Mouse (Mus musculus) urinary bladder, postnatal 14 days (tissue): ENCODE results near the gene Pcsk1n.
"Not testable (repeated sequence)": the region's sequence is repeated elsewhere in the genome, so short reads cannot be mapped to it uniquely, and the experiment has no call there.

Source experiments
- DNase-seq: peaks from one replicate; pipeline ENCODE4 v3.0.0; 2021; ENCODE audit warnings: low spot score

Gene Pcsk1n

DNA sequence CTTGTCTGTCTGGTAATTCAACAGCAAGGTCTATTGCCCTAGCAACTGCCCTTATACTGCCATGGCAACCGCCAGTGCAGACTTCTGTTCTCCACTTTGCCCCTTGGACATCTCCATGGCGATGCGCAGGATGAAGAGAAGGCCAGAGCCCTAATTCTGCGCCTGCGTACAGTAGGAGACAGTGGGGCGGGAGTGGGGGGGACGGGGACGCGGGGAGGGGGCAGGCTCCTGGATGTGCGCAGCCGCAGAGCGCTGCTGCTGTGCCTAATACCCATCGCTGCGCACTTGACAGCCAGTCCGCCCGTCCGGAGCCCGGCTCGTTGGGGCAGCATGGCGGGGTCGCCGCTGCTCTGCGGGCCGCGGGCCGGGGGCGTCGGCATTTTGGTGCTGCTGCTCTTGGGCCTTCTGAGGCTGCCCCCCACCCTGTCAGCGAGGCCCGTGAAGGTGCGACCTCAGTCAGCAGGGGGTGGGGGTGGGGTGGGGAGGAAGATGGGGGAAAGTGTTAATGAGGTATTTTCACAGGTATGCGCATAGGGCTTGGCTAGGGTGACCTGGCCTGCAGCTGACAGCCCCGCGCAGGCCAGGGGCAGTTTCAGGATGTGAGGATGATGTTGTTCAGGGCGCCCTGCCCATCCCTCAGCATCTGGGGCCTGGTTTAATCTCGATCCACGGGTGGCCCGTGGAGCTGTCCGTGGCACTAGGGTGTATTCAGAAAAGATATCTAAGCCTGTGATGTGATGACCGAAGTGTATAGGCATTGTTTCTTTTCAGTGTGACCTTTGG, at the start of gene Pcsk1n:
Pcsk1n (plus strand) TSS at position 222 of the 783 bp plus-strand sequence.
- DNase-seq, result no peak

DNA sequence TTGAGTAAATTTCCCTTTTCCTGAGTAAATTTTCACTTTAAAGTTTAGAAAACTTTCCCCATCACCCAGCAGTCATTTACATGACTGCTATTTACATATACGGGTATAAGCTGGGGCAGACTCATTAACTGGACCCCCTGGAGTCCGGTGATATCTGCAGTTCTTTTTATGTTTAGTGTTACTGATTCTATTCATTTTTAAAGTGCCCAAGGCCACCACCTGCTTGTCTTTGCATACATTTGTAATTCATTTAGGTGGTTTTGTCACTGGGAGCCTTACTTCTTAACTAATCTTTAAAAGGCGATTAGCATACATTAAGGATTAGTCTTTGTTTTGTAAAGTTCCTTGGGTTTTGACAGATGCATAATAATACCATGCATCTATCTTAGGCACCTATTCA, 49.8 kb upstream of the Pcsk1n start:
- DNase-seq, result no peak

DNA sequence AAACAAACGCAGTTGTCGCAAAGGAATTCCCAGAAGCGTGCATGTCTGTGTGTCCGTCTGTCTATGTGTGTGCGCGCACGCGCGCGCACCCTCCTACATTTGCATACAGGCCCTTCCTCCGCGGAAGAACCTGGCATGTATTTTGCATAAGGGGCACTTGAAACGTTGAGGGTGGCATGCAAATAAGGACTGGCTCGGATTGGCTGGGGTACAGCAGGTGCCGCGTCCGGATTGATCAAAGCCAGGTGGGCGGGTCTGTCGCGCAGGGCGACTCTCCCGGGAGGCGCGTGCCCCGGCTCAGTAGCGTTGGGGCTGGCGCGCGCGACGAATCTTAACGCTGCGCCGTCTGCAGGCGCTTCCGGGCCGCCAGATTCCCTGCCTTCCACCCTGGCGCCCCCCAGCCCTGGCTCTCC, 41.6 kb upstream of the Pcsk1n start, which contains the start of gene Pim2:
Pim2 (plus strand) TSS at position 256 of the 413 bp plus-strand sequence.
- peak; percentile 81 for DNase-seq

DNA sequence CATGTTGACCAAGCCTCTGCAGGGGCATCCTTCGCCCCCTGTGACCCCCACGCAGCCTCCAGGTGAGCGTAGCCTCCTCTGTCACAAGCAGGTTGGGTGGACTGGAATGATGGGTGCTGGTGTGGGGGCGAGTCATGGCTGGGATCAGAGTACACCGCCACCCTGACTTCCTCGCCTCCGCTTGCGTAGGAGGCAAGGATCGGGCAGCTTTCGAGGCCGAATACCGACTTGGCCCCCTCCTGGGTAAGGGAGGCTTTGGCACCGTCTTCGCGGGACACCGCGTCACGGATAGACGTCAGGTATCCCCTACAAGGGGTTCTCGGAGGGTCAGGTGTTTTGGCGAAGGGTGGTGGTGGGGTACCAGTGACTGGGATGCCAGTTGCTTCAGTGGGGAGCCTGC, 41.1 kb upstream of the Pcsk1n start:
- DNase-seq, result peak; percentile 4

DNA sequence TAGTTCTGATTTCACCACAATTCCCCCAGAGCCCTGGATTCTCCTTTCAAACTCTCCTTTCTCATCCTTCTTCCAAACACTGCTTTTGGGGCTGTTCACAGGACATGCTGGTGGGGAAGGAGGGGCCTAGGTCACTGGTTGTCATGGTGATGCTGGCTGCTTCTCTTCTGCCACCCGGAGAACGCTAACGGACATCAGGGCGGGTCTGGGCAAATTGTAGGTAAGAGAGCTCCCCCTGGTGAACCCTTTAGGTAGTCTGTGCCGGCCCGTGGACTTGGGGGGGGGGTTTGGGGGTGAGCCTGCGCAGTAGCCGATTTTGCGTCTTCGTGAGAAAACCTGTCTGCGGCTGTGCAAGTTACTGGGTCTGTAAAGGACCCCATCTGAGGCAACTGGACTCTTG, 39.8 kb upstream of the Pcsk1n start:
- peak; percentile 43 for DNase-seq

DNA sequence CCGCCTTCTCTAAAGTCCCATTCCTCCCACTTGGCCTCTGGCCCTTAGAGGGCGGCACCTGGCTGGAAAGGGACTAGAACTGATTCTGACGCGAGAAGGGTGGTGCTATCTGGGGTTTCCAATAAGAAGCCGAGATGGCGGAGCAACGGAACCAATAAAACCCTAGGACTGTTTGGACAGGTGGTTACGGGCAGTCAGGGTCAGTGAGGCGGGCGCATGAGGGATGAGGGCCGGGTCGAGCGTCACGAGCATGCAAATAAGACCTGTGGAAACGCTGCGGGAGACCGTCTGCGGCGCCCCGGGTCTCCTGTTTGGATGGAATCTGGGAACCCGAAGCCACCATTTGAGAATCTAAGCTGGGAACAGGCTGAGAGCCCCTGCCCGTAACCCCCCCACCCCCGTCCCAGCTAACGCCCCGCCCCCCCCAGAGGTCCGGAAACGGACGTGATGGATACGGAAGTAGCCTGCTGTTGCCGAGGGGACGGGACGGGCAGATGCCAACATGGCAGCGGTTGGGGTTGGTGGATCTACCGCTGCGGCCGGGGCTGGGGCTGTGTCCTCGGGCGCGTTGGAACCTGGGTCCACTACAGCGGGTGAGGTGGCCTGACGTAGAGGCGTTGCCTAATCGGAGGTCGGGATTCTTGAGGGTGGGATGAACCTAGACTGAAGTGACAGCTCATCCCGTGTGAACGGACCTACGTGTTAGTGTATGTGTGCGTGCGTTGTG, 35.6 kb upstream of the Pcsk1n start, which contains the start of gene Slc35a2:
Slc35a2 (plus strand) TSS at position 188 of the 727 bp plus-strand sequence.
- DNase-seq, result peak; percentile 84

DNA sequence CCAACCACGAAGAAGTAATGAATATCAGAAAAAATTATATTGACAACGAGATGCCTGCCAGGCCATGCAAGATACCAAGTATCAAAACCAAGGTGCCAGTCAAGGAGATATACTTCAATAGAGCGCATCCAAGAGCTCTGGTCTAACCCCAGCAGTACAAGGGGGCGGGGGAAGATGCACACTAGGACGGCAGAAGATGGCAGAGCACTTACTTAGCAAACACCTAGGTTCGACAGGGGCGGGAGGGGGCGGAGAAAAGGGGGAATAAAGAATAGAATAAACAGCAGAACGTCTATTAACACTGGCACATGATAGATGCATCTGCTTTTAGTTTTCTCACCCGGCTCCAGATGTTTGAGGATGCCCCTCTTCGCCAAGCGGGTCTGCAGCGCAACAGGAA, 21.4 kb upstream of the Pcsk1n start:
- DNase-seq, result no peak

DNA sequence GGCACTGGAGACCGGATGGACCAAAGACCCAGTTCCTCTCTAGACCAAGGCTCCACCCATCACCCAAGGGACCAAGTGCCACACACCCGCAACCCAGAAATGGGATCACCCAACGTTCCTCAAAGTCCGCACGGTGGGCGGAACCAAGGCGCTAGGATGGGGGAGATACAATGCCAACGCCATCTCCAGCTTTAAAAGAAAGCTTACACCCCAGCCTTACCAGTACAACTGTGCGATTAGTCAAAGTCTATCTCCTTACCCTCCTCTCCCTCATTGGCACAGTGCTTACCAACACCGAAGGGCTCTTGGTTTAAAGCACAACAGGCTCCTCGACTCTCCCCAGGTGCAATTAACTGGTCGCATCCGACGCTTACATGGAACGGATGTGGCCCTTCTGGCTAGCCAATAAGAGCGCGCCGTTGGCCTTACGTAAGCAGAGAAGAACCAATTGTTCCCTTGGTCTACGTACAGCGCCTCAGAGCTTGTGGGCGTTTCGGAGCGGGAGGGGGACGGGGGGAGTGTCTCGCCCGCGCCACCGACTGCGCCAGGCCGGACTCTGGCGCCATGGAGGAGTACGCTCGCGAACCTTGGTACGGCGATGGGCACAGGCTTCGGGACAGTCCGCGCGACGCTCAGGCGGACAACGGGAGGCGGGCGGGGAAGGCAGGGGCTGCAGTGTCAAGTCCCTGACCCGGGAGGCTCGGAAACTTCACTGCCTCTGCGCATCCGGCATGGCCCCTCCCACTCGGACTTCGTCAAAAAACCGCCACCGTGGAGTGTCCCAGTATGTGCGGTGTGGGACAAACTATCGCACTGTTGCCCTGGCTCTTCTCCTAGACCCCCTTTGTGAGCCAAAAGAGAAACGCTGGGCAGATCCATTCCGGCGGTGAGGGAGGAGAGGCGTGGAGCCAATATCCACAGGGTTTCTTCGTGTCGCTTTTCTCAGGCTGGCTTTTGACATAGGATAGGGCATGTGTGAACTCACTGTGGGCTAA, 20.4 kb upstream of the Pcsk1n start, which contains the start of the genes Pqbp1 and Timm17b:
Pqbp1 (minus strand) TSS at position 390 of the 995 bp plus-strand sequence.
Timm17b (plus strand) TSS at position 478 of the 995 bp plus-strand sequence.
- peak; percentile 88 for DNase-seq

DNA sequence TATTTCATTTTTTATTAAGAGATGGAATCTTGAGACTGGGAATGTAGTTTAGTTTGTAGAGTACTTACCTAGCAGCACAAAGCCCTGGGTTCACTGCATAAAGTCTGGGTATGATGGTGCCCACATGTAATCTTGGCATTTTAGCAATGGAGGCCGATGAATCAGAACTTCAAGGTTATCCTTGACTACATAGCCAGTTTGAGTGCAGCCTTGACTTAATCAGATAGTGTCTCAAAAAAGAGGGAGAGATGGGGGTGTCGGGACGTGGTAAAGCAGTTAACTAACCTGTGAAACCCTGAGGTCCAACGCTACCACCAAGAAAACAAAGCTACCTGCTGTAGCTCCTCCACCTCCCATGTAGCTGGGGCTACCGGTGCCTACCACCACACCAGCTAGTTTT, 15.2 kb upstream of the Pcsk1n start:
- DNase-seq, result no peak

DNA sequence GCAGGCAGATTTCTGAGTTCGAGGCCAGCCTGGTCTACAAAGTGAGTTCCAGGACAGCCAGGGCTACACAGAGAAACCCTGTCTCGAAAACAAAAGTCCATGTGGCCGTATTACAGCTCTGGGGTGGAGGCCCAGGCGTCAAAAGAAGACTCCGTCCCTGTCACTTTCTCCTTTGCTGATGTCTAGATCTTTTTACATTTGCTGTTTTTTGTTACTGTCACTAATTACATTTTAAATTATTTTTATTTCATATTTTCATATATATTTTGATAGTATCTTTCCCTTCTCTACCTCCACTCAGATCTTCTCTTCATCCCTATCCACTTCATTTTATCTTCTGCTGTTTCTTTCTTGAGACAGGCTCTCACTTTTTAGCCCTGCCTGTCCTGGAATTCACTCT, 11.9 kb upstream of the Pcsk1n start, which contains the start of gene Gm10491:
Gm10491 (minus strand) TSS at position 101 of the 400 bp plus-strand sequence.
- no peak for DNase-seq

DNA sequence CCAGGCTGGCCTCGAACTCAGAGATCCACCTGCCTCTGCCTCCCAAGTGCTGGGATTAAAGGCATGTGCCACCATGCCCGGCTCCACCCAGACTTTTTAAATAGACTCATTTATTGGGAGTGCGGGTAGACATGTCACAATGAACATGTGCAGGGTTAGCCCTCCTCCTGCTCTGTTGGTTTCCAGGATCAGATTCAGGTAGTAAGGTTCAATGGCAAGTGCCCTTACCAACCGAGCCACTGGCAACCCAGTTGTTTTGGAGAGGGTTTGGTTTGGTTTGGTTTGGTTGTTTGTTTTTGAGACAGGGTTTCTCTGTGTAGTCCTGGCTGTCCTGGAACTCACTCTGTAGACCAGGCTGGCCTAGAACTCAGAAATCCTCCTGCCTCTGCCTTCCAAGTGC, 10.4 kb upstream of the Pcsk1n start, which contains the start of gene Gm10490:
Gm10490 (plus strand) TSS at position 301 of the 400 bp plus-strand sequence.
- not testable (repeated sequence) for DNase-seq

DNA sequence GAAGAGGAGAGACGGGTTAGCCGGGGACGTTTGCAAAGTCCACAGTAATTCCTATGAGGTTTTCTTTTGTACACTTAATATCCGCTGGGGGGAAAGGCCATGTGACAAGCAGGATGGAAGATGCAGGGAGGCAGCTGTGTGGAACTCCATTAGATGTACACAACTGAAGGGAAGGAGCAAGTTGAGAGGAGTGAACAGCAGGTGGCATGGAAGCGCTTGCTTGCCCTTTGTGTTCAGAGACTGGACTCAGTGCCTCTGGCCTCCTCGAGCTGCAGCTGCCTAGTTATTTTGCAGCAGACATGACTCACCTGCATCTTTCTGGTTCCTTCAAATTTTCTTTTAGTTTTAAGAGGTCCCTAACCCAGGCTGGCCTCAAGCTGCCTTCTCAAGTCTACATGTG, 9.1 kb upstream of the Pcsk1n start:
- no peak for DNase-seq

DNA sequence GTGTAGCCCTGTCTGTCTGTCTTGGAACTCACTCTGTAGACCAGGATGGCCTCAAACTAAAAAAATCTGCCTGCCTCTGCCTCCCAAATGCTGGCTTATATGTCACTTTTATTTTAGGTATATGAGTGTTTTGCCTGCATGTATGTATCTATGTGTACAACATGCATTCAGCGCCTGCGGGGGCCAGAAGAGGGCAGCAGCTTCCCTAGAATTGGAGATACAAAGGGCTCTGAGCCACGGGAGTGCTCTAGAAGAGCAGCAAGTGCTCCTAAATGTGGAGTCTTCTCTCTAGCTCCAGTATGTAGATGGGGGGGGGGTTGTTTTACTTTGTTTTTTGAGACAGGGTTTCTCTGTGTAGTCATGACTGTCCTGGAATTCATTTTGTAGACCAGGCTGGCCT, 4.0 kb upstream of the Pcsk1n start:
- peak; percentile 25 for DNase-seq

DNA sequence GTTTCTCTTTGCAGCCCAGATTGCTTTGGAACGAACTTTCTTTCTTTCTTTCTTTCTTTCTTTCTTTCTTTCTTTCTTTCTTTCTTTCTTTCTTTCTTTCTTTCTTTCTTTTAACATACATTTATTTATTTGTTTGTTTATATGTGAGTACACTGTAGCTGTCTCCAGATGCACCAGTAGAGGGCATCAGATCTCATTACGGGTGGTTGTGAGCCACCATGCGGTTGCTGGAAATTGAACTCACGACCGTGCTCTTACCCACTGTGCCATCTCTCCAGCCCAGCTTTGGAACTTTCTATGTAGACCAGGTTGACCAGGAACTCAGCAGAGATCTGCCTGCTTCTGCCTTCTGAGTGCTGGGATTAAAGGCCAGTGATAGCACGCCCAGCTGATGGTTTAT, 1.7 kb upstream of the Pcsk1n start:
- not testable (repeated sequence) for DNase-seq

DNA sequence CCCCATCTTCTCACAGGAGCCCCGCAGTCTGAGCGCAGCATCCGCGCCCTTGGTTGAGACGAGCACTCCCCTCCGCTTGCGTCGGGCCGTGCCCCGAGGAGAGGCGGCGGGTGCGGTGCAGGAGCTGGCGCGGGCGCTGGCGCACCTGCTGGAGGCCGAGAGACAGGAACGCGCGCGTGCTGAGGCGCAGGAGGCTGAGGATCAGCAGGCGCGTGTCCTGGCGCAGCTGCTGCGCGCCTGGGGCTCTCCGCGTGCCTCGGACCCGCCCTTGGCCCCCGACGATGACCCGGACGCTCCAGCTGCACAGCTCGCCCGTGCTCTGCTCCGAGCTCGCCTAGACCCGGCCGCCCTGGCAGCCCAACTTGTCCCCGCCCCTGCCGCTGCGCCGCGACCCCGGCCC, 2.4 kb downstream of the Pcsk1n start:
- no peak for DNase-seq

DNA sequence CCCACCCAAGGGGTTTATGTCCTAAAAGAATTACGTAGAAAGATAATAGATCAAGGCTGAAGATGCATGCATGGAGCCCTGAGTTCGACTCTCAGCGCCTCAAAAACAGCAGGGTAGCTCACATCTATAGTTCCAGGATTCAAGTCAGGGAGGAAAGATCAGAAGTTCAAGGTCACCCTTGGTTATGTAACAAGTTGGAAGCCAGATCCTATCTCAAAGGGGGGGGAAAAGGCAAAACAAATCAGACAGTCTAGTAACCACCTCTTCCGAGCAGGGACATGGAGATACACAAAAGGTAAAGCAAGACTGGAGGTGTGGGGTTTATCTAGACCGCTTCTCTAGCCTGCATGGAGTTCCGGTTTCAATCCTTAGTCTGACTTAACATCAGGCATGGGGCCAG, 6.6 kb downstream of the Pcsk1n start:
- no peak for DNase-seq

DNA sequence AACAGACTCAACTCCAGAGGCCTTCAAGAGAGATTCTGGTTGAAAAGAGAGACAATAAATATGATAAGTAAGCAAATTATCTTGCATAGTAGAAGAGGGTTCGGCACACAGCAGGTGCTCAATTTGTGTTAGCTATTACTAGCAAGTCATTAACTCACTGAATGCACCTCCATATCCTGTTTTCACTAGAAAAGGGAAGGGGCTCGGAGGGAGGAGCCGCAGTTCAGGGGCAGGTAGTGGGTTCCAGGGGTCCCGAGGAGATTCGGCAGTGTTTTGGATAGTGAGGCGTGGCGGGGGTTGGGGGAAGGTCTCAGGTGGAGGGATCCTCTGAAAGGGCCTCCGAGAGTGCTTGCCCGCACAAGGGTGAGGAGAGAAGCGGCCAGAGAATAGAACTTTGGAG, 7.5 kb downstream of the Pcsk1n start:
- no peak for DNase-seq

DNA sequence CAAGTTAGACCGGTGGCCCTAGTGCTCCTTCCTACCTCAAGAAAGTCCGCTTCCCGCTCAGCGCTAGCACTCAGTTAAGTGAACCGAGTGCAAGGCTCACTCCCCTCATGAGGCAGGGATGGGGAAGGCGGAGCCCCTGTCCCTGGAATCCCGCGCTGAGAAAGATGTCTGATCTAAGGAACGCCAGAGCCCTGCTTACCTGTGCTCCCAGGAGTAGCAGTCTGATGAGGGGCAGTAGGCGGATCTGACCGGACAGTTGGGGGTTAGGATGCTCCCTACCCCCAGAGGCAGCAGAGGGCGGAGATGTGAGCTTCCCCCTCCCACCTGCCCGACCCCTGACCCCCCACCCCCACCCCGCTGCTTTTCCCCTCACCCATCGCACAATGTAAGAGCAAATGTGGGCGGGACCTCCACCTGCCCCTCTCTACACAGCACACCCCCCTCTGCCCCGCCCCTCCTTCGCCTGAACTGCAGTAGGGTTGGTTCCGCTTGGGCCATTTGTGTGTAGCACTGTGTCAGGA, 8.7 kb downstream of the Pcsk1n start, which contains the start of gene Eras:
Eras (minus strand) TSS at position 338 of the 521 bp plus-strand sequence.
- DNase-seq, result no peak

DNA sequence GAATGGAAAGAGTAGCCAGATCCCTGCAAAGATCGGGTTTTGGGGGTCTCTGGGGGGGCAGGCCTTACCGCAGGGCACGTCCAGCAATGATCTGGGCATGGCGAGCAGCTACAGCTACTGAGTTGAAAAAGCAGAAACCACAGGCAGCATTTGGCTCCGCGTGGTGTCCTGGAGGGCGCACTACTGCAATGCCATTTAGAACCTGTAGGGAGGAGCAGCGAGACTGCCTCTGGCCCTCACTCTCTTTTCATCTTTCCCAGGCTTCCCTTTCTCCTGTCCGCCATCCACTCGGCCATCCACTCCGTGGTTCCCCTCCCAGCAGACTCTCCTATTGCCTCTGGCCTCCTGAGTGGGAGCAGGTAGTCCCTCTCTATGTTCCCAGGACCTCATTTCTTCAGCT, 17.3 kb downstream of the Pcsk1n start:
- no peak for DNase-seq

DNA sequence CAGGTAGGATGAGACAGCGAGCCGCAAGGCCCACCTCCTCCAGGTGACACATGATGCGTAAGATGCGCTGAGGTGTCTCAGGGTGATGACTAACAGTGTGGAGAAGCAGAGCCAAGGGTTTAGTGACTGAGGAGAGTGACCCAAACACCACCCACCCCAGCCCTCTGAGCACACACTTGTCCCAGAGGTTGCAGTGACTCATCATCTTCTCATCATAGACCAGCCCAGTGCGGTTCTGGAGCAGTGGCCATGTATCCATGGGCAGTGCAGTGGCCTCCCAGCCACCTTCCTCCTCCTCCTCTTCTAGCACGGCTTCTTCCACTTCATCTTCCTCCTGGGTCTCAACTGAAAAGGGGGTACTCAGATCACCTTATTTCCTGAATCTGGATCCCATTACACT, 18.0 kb downstream of the Pcsk1n start:
- no peak for DNase-seq

DNA sequence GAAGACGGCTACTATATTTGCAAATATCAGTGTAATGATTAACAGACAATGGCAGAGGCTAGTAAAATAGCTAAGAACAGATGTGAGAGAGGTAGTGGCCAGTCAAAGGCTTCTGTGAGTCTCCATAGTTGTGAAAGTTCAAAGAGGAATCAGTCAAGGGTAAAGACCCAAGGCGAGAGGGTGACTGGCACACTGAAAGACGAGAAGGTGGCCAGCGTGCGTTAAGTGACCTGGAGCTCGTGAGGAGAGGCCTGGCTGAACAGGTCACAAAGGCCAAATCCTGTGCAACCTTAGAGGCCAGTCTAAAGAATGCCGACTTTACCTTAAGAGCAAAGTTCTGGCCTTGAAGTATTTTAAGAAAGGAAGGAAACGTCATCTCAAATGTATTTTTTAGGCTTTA, 26.0 kb downstream of the Pcsk1n start:
- no peak for DNase-seq
